Mouse (Mus musculus) lung, postnatal 10 days (tissue): Measurements from ENCODE around the gene Ptprn.

Source experiments
- DNase-seq: peaks from one replicate; pipeline ENCODE4 v3.0.0; 2021

The Ptprn gene

GRCm38 (mm10) chr1:75264091-75264880, at the start of gene Ptprn:
Gene Ptprn, minus strand, starts transcription at chr1:75264502.
- DNase-seq, result no peak

- DNase-seq, result no peak
Observed at GRCm38 (mm10) chr1:75311694-75312093, 47.4 kb upstream of the Ptprn start.

- DNase-seq, result no peak
Observed at GRCm38 (mm10) chr1:75304662-75305061, 40.4 kb upstream of the Ptprn start.

GRCm38 (mm10) chr1:75294294-75294693, 30.0 kb upstream of the Ptprn start:
- DNase-seq, result no peak

- no peak for DNase-seq
Observed at GRCm38 (mm10) chr1:75293331-75293701, 29.0 kb upstream of the Ptprn start.

GRCm38 (mm10) chr1:75292476-75293330, 28.4 kb upstream of the Ptprn start:
- no peak for DNase-seq

GRCm38 (mm10) chr1:75291321-75291720, 27.0 kb upstream of the Ptprn start:
- DNase-seq, result no peak

GRCm38 (mm10) chr1:75290582-75290981, 26.3 kb upstream of the Ptprn start:
- DNase-seq, result peak; percentile 36

GRCm38 (mm10) chr1:75289888-75290431, 25.7 kb upstream of the Ptprn start:
- no peak for DNase-seq

GRCm38 (mm10) chr1:75289376-75289775, 25.1 kb upstream of the Ptprn start:
- DNase-seq, result peak; percentile 22

GRCm38 (mm10) chr1:75284911-75285310, 20.6 kb upstream of the Ptprn start:
- DNase-seq, result no peak

GRCm38 (mm10) chr1:75283017-75283416, 18.7 kb upstream of the Ptprn start:
- no peak for DNase-seq

GRCm38 (mm10) chr1:75278228-75278627, 13.9 kb upstream of the Ptprn start, which contains the start of gene Resp18:
Gene Resp18, minus strand, starts transcription at chr1:75278415.
- DNase-seq, result no peak

- DNase-seq, result peak; percentile 63
Observed at GRCm38 (mm10) chr1:75277195-75278188, 13.2 kb upstream of the Ptprn start.

- DNase-seq, result peak; percentile 79
Observed at GRCm38 (mm10) chr1:75262969-75263951, 1.0 kb downstream of the Ptprn start.

- DNase-seq, result no peak
Observed at GRCm38 (mm10) chr1:75261278-75261677, 3.0 kb downstream of the Ptprn start.

- DNase-seq, result no peak
Observed at GRCm38 (mm10) chr1:75255516-75256046, 8.7 kb downstream of the Ptprn start.

- DNase-seq, result no peak
Observed at GRCm38 (mm10) chr1:75254625-75255013, 9.7 kb downstream of the Ptprn start.

- peak; percentile 88 for DNase-seq
Observed at GRCm38 (mm10) chr1:75253849-75254624, 10.3 kb downstream of the Ptprn start.

GRCm38 (mm10) chr1:75253029-75253428, 11.3 kb downstream of the Ptprn start:
- DNase-seq, result no peak
